ENCODE assay signal across 29 mouse cellular contexts in genomic region chr4:103878841-103879240, GRCm38 (mm10).
DNase-seq lines count a peak whose midpoint lies in the region; ATAC-seq and TF ChIP-seq lines count a peak whose summit lies in the region.
"Had no signal": no experiment of that assay in that cellular context is flagged by ENCODE, and none has a peak within 500 bp of the region (broad histone marks: within the 10 kb centered on the region; RNA-seq: fewer than 3 reads in every experiment).

No protein-coding gene starts in this region.

- no peak for TF ChIP-seq CTCF in forebrain, postnatal 0 days (IDR thresholded peaks at IDR 0.05; ENCODE audit: low read depth)

- no peaks in the 10 kb centered on the region for H3K36me3 ChIP-seq in forebrain, postnatal 0 days (ENCODE audit: insufficient read depth)
- no peaks in the 10 kb centered on the region for H3K36me3 ChIP-seq in forebrain, embryonic 15.5 days
- H3K36me3 ChIP-seq in midbrain, embryonic 14.5 days (ENCODE audit: control insufficient read depth, insufficient read depth, low read length) = no peaks in the 10 kb centered on the region
- H3K36me3 ChIP-seq in midbrain, embryonic 15.5 days (replicated peaks) = no peaks in the 10 kb centered on the region
- H3K36me3 ChIP-seq in embryonic facial prominence, embryonic 14.5 days (ENCODE audit: control insufficient read depth, insufficient read depth, low read length) = no peaks in the 10 kb centered on the region
- H3K36me3 ChIP-seq: embryonic facial prominence, embryonic 13.5 days; hindbrain, embryonic 10.5 days; intestine, embryonic 15.5 days; limb, embryonic 12.5 days; liver, embryonic 15.5 days; midbrain, embryonic 13.5 days; neural tube, embryonic 12.5 days had no signal

- no peak overlapping the region for H3K9ac ChIP-seq in forebrain, postnatal 0 days
- no peak overlapping the region for H3K9ac ChIP-seq in forebrain, embryonic 15.5 days (replicated peaks)
- H3K9ac ChIP-seq in midbrain, embryonic 14.5 days (replicated peaks; ENCODE audit: low read length) = no peak overlapping the region
- no peak overlapping the region for H3K9ac ChIP-seq in midbrain, embryonic 15.5 days
- no peak overlapping the region for H3K9ac ChIP-seq in embryonic facial prominence, embryonic 14.5 days (ENCODE audit: low read depth, low read length)
- H3K9ac ChIP-seq: embryonic facial prominence, embryonic 13.5 days; forebrain, embryonic 13.5 days; intestine, embryonic 15.5 days; limb, embryonic 12.5 days; liver, embryonic 15.5 days; lung, embryonic 14.5 days; midbrain, embryonic 13.5 days; neural tube, embryonic 12.5 days had no signal

- no peaks in the 10 kb centered on the region for H3K27me3 ChIP-seq in forebrain, postnatal 0 days (ENCODE audit: insufficient read depth, low read length)
- H3K27me3 ChIP-seq in forebrain, embryonic 15.5 days = no peaks in the 10 kb centered on the region
- H3K27me3 ChIP-seq in midbrain, embryonic 14.5 days (ENCODE audit: control insufficient read depth, insufficient read depth, low read length) = no peaks in the 10 kb centered on the region
- no peaks in the 10 kb centered on the region for H3K27me3 ChIP-seq in midbrain, embryonic 15.5 days (replicated peaks)
- H3K27me3 ChIP-seq in embryonic facial prominence, embryonic 14.5 days (replicated peaks; ENCODE audit: control insufficient read depth, insufficient read depth, low read length) = no peaks in the 10 kb centered on the region
- H3K27me3 ChIP-seq: embryonic facial prominence, embryonic 13.5 days; forebrain, embryonic 13.5 days; intestine, embryonic 15.5 days; limb, embryonic 12.5 days; liver, embryonic 15.5 days; midbrain, embryonic 13.5 days; neural tube, embryonic 12.5 days had no signal

- H3K27ac ChIP-seq in forebrain, postnatal 0 days (ENCODE audit: low read depth, low read length) = no peak overlapping the region
- H3K27ac ChIP-seq in forebrain, embryonic 15.5 days (replicated peaks) = no peak overlapping the region
- 0 out of 2 replicates have a peak overlapping the region, but pooled peaks have one; percentile 45 for H3K27ac ChIP-seq in midbrain, embryonic 14.5 days (replicated peaks; ENCODE audit: low read depth, low read length)
- H3K27ac ChIP-seq in midbrain, embryonic 15.5 days = no peak overlapping the region
- H3K27ac ChIP-seq in embryonic facial prominence, embryonic 14.5 days (replicated peaks; ENCODE audit: low read depth, low read length) = no peak overlapping the region
- H3K27ac ChIP-seq: embryonic facial prominence, embryonic 13.5 days; forebrain, embryonic 13.5 days; hindbrain, embryonic 10.5 days; hindbrain, postnatal 0 days; intestine, embryonic 15.5 days; limb, embryonic 12.5 days; liver, embryonic 15.5 days; midbrain, embryonic 13.5 days; neural tube, embryonic 12.5 days had no signal

- no peak overlapping the region for H3K4me3 ChIP-seq in forebrain, postnatal 0 days (ENCODE audit: low read depth, low read length)
- H3K4me3 ChIP-seq in forebrain, embryonic 15.5 days = no peak overlapping the region
- no peak overlapping the region for H3K4me3 ChIP-seq in midbrain, embryonic 14.5 days (replicated peaks; ENCODE audit: low read depth, low read length)
- H3K4me3 ChIP-seq in midbrain, embryonic 15.5 days = no peak overlapping the region
- H3K4me3 ChIP-seq in embryonic facial prominence, embryonic 14.5 days (ENCODE audit: low read depth, low read length) = no peak overlapping the region
- H3K4me3 ChIP-seq: embryonic facial prominence, embryonic 13.5 days; erythroblast, embryonic 14.5 days; forebrain, embryonic 13.5 days; hindbrain, embryonic 10.5 days; intestine, embryonic 15.5 days; limb, embryonic 12.5 days; liver, embryonic 15.5 days; midbrain, embryonic 13.5 days; myocyte; neural tube, embryonic 12.5 days had no signal

- H3K4me2 ChIP-seq in forebrain, postnatal 0 days (ENCODE audit: low read depth) = no peak overlapping the region
- no peak overlapping the region for H3K4me2 ChIP-seq in forebrain, embryonic 15.5 days (replicated peaks)
- no peak overlapping the region for H3K4me2 ChIP-seq in midbrain, embryonic 14.5 days (ENCODE audit: low read length)
- no peak overlapping the region for H3K4me2 ChIP-seq in midbrain, embryonic 15.5 days
- H3K4me2 ChIP-seq in embryonic facial prominence, embryonic 14.5 days (ENCODE audit: low read depth, low read length) = no peak overlapping the region
- H3K4me2 ChIP-seq: embryonic facial prominence, embryonic 13.5 days; forebrain, embryonic 13.5 days; intestine, embryonic 15.5 days; limb, embryonic 12.5 days; liver, embryonic 15.5 days; lung, embryonic 14.5 days; midbrain, embryonic 13.5 days; neural tube, embryonic 12.5 days had no signal

- peaks cover 12% of the 10 kb centered on the region for H3K4me1 ChIP-seq in forebrain, postnatal 0 days (ENCODE audit: insufficient read depth)
- peaks cover 20% of the 10 kb centered on the region for H3K4me1 ChIP-seq in forebrain, embryonic 15.5 days
- H3K4me1 ChIP-seq in midbrain, embryonic 14.5 days (ENCODE audit: control insufficient read depth, insufficient read depth, low read length) = no peaks in the 10 kb centered on the region
- H3K4me1 ChIP-seq in midbrain, embryonic 15.5 days = 0 out of 2 replicates have a peak, but pooled peaks cover 9% of the 10 kb centered on the region
- no peaks in the 10 kb centered on the region for H3K4me1 ChIP-seq in embryonic facial prominence, embryonic 14.5 days (ENCODE audit: control insufficient read depth, insufficient read depth, low read length)
- H3K4me1 ChIP-seq: intestine, embryonic 15.5 days; liver, embryonic 15.5 days; neural tube, embryonic 12.5 days had no signal

- DNase-seq in forebrain, postnatal 0 days = no peak
- DNase-seq in midbrain, embryonic 14.5 days = peak; percentile 58
- DNase-seq in embryonic facial prominence, embryonic 14.5 days (ENCODE audit: low spot score) = peak; percentile 60
- no peak for DNase-seq in thymus, postnatal 10 days (ENCODE audit: low spot score in 2 of 2)
- no peak for DNase-seq in spleen, adult 12 weeks (ENCODE audit: low spot score)
- DNase-seq: adrenal gland, adult 2 months; adrenal gland, postnatal 36 days; cerebellum, adult 2 months; cerebellum, postnatal 14 days; gastrocnemius, postnatal 10 days; heart, postnatal 14 days; kidney, adult 2 months; kidney, postnatal 36 days; lung, embryonic 14.5 days; lung, postnatal 14 days had no signal

- peak; percentile 21 for ATAC-seq in forebrain, postnatal 0 days
- ATAC-seq in forebrain, embryonic 15.5 days (replicated peaks) = no peak
- ATAC-seq in midbrain, embryonic 14.5 days (ENCODE audit: low FRiP score, low TSS enrichment) = no peak
- ATAC-seq in midbrain, embryonic 15.5 days (replicated peaks) = no peak
- ATAC-seq in embryonic facial prominence, embryonic 14.5 days (ENCODE audit: low read depth) = 0 out of 2 replicates have a peak, but pooled peaks have one; percentile 44
- ATAC-seq: CD4-positive, CD25-positive, alpha-beta regulatory T cell, adult 4 months; forebrain, embryonic 13.5 days; hindbrain, postnatal 0 days; intestine, embryonic 15.5 days; midbrain, embryonic 13.5 days had no signal

- 43% methylated on average over 4 of the region's 4 CpGs for WGBS in forebrain, postnatal 0 days
- WGBS in forebrain, embryonic 15.5 days = 37% methylated on average over 4 of the region's 4 CpGs
- WGBS in midbrain, embryonic 14.5 days = 57% methylated on average over 4 of the region's 4 CpGs
- WGBS in midbrain, embryonic 15.5 days = 63% methylated on average over 4 of the region's 4 CpGs
- 44% methylated on average over 4 of the region's 4 CpGs for WGBS in embryonic facial prominence, embryonic 14.5 days

- no peaks in the 10 kb centered on the region for H3K9me3 ChIP-seq in forebrain, postnatal 0 days (ENCODE audit: low read length)
- no peaks in the 10 kb centered on the region for H3K9me3 ChIP-seq in forebrain, embryonic 15.5 days
- H3K9me3 ChIP-seq in midbrain, embryonic 14.5 days (ENCODE audit: control insufficient read depth, low read length) = no peaks in the 10 kb centered on the region
- H3K9me3 ChIP-seq in midbrain, embryonic 15.5 days = no peaks in the 10 kb centered on the region
- H3K9me3 ChIP-seq in embryonic facial prominence, embryonic 14.5 days (ENCODE audit: control insufficient read depth, low read length) = no peaks in the 10 kb centered on the region
- H3K9me3 ChIP-seq: embryonic facial prominence, embryonic 13.5 days; forebrain, embryonic 13.5 days; hindbrain, embryonic 10.5 days; intestine, embryonic 15.5 days; limb, embryonic 12.5 days; liver, embryonic 15.5 days; midbrain, embryonic 13.5 days; neural tube, embryonic 12.5 days had no signal

Comparison
In these comparisons a context has a peak if more than half of its experiments do, and no peak if none do; other contexts are left out.
1. ATAC-seq: peak in forebrain, postnatal 0 days (single experiment) and embryonic facial prominence, embryonic 14.5 days (single experiment); none in forebrain, embryonic 15.5 days (single experiment), midbrain, embryonic 14.5 days (single experiment) and midbrain, embryonic 15.5 days (single experiment).
2. DNase-seq: peak in midbrain, embryonic 14.5 days (single experiment) and embryonic facial prominence, embryonic 14.5 days (single experiment); none in forebrain, postnatal 0 days (single experiment), thymus, postnatal 10 days (0 of 2) and spleen, adult 12 weeks (single experiment).